Mouse (Mus musculus): ENCODE measurements around the gene Ccr4. TPM values are rescaled to one million over a fixed set of nuclear protein-coding genes. Genes with fewer than 3 reads are reported as not detected.
"Not testable (repeated sequence)": the region's sequence is repeated elsewhere in the genome, so short reads cannot be mapped to it uniquely, and the experiment has no call there.

The Ccr4 gene
- polyA plus RNA-seq, 1 experiment from 2014 or later: 0.49 TPM

DNA sequence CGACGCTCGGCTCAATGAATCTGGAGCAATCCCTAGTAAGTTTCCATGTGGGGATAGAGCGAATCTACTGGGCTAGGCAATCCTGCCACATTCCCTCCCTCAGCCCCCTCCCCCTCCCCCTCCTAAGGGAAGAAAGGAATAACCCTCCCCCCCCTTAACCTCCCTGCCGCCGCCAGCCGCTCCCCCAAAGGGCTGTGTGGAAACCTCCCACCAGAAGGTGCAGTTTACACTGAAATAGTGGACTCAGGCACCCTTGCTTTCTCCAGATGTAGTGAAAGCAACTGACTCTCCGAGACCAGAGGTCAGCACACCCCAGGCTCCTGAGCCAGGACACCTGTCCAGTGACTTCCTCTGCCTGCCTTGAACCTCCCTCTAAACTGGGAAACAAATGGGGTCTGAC, 21.9 kb upstream of the Ccr4 start:
- Histone ChIP-seq H3K27ac (ENCODE audit: low read length) (peak overlapping the region; percentile 85), H3K36me3 (ENCODE audit: insufficient read depth, low read length) (no peaks in the 10 kb centered on the region), H3K27me3 (ENCODE audit: insufficient read depth, low read length) (no peaks in the 10 kb centered on the region), H3K4me2 (replicated peaks; ENCODE audit: low read depth, low read length) (peak overlapping the region; percentile 54), H3K4me1 (ENCODE audit: insufficient read depth, low read length) (peaks cover 55% of the 10 kb centered on the region), H3K9ac (replicated peaks; ENCODE audit: low read length) (peak overlapping the region; percentile 42), H3K4me3 (ENCODE audit: low read length) (peak overlapping the region; percentile 27; the same call in 1 of the 2 replicates), H3K9me3 (ENCODE audit: low read length) (no peaks in the 10 kb centered on the region)
- peak; percentile 21; the same call in 1 of the 2 replicates for ATAC-seq (ENCODE audit: low FRiP score, low TSS enrichment)
- 9% methylated on average over 8 of the region's 8 CpGs for WGBS

DNA sequence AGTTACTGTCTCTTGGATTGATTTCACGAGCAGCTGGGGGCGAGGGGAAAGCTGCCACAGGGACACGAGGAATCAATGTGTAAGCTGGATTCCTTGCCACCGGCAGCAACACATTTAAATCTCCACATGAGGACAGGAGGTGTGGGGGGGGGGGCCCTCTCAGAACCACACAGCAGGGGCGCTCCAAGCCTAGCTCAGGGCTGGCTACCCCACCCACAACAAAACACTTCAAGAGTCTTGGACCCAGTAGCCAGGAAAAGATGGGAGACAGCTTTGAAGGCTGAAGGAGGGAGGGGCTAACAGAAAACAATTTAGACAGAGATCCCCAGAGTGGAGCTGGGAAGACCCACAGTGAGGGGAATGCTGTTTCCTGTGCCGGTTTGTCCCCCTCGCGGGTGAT, 21.2 kb upstream of the Ccr4 start:
- ATAC-seq (ENCODE audit: low FRiP score, low TSS enrichment): peak; percentile 3; the same call in 1 of the 2 replicates
- H3K4me1 ChIP-seq (ENCODE audit: insufficient read depth, low read length): peaks cover 48% of the 10 kb centered on the region
- no peaks in the 10 kb centered on the region for H3K36me3 ChIP-seq (ENCODE audit: insufficient read depth, low read length)
- H3K4me3 ChIP-seq (ENCODE audit: low read length): no peak overlapping the region
- peak overlapping the region; percentile 85; the same call in 1 of the 2 replicates for H3K27ac ChIP-seq (ENCODE audit: low read length)
- WGBS: 5% methylated on average over 8 of the region's 8 CpGs
- no peaks in the 10 kb centered on the region for H3K27me3 ChIP-seq (ENCODE audit: insufficient read depth, low read length)
- no peak overlapping the region; the same call in 1 of the 2 replicates for H3K4me2 ChIP-seq (replicated peaks; ENCODE audit: low read depth, low read length)
- no peaks in the 10 kb centered on the region for H3K9me3 ChIP-seq (ENCODE audit: low read length)
- peak overlapping the region; percentile 24 for H3K9ac ChIP-seq (replicated peaks; ENCODE audit: low read length)

- no peak overlapping the region for H3K4me3 ChIP-seq (ENCODE audit: low read length)
- peaks cover 41% of the 10 kb centered on the region for H3K4me1 ChIP-seq (ENCODE audit: insufficient read depth, low read length)
- 0 out of 2 replicates have a peak, but pooled peaks have one; percentile 5 for ATAC-seq (ENCODE audit: low FRiP score, low TSS enrichment)
Measured at GRCm38 (mm10) chr9:114525073-114525633, 20.4 kb upstream of the Ccr4 start.

GRCm38 (mm10) chr9:114522501-114522900, 17.8 kb upstream of the Ccr4 start:
- Histone ChIP-seq H3K27me3 (ENCODE audit: insufficient read depth, low read length) (no peaks in the 10 kb centered on the region), H3K27ac (ENCODE audit: low read length) (no peak overlapping the region), H3K36me3 (ENCODE audit: insufficient read depth, low read length) (no peaks in the 10 kb centered on the region), H3K4me2 (replicated peaks; ENCODE audit: low read depth, low read length) (no peak overlapping the region), H3K9me3 (ENCODE audit: low read length) (no peaks in the 10 kb centered on the region), H3K4me3 (ENCODE audit: low read length) (no peak overlapping the region), H3K4me1 (ENCODE audit: insufficient read depth, low read length) (peaks cover 23% of the 10 kb centered on the region), H3K9ac (replicated peaks; ENCODE audit: low read length) (no peak overlapping the region)
- no peak for ATAC-seq (ENCODE audit: low FRiP score, low TSS enrichment)
- 91% methylated on average over 9 of the region's 9 CpGs for WGBS

More at GRCm38 (mm10) chr9:114525073-114525633, 20.4 kb upstream of the Ccr4 start:
- Histone ChIP-seq H3K27me3 (ENCODE audit: insufficient read depth, low read length) (no peaks in the 10 kb centered on the region), H3K27ac (ENCODE audit: low read length) (no peak overlapping the region), H3K9ac (replicated peaks; ENCODE audit: low read length) (no peak overlapping the region), H3K9me3 (ENCODE audit: low read length) (no peaks in the 10 kb centered on the region), H3K4me2 (replicated peaks; ENCODE audit: low read depth, low read length) (no peak overlapping the region), H3K36me3 (ENCODE audit: insufficient read depth, low read length) (no peaks in the 10 kb centered on the region)
- WGBS: 78% methylated on average over 12 of the region's 15 CpGs

DNA sequence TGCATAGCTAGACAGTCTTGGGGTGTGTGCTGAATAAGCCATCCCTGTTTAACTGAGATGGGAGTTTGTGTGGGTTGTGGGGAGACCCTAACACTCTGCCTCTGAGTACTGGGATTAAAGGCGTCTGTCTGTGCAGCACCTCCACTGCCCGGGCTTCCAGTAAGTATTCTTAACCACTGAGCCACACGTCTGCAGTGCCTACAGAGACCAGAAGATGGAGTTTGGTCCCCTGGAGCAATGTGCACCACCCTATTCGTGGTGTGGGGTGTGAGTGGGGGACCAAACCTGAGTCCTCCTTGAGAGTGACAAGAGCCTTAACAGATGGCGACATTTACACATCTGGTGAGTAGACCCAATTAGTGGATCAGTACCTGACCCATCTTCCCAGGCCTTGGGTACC, 17.3 kb upstream of the Ccr4 start:
- no peak overlapping the region for H3K9ac ChIP-seq (replicated peaks; ENCODE audit: low read length)
- ATAC-seq (ENCODE audit: low FRiP score, low TSS enrichment): no peak
- H3K27ac ChIP-seq (ENCODE audit: low read length): no peak overlapping the region
- 60% methylated on average over 5 of the region's 5 CpGs for WGBS
- H3K9me3 ChIP-seq (ENCODE audit: low read length): no peaks in the 10 kb centered on the region
- peaks cover 20% of the 10 kb centered on the region for H3K4me1 ChIP-seq (ENCODE audit: insufficient read depth, low read length)
- H3K27me3 ChIP-seq (ENCODE audit: insufficient read depth, low read length): no peaks in the 10 kb centered on the region
- no peak overlapping the region for H3K4me3 ChIP-seq (ENCODE audit: low read length)
- no peak overlapping the region for H3K4me2 ChIP-seq (replicated peaks; ENCODE audit: low read depth, low read length)
- H3K36me3 ChIP-seq (ENCODE audit: insufficient read depth, low read length): no peaks in the 10 kb centered on the region

GRCm38 (mm10) chr9:114520529-114520928, 15.8 kb upstream of the Ccr4 start:
- H3K27ac ChIP-seq (ENCODE audit: low read length); H3K9ac ChIP-seq (replicated peaks; ENCODE audit: low read length); H3K36me3 ChIP-seq (ENCODE audit: insufficient read depth, low read length); H3K4me3 ChIP-seq (ENCODE audit: low read length); H3K4me1 ChIP-seq (ENCODE audit: insufficient read depth, low read length); H3K27me3 ChIP-seq (ENCODE audit: insufficient read depth, low read length); H3K4me2 ChIP-seq (replicated peaks; ENCODE audit: low read depth, low read length); ATAC-seq (ENCODE audit: low FRiP score, low TSS enrichment); H3K9me3 ChIP-seq (ENCODE audit: low read length): not testable (repeated sequence)
- WGBS: 64% methylated on average over 4 of the region's 4 CpGs

DNA sequence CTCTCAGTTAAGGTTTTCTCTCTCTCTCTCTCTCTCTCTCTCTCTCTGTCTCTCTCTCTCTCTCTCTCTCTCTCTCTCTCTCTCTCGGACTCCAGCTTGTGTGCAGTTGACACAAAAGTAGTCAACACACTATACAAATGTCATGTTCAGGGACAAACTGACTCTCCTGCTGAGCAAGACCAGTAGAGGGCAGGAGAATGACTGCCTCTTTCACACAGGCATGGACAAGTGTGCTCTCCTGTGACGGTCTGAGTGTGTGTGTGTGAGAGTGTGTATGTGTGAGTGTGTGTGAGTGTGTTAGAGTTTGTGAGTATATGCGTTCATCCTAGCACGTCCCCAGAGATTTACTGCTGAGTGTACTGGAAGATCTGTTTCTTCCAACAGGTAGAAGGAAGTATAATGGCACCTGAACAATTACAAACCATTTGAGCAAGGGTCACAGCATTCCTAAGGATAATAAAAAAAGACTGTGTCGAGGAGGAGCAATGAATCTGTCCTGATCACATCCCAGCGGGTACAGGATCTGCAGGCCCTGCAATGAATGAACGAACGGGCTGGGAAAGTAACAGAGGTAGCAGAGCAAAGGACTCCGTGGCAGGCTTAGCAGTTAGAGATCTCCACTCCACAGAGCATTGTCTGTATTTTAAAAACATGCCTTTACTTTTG, 14.2 kb upstream of the Ccr4 start:
- WGBS: 48% methylated on average over 9 of the region's 9 CpGs

DNA sequence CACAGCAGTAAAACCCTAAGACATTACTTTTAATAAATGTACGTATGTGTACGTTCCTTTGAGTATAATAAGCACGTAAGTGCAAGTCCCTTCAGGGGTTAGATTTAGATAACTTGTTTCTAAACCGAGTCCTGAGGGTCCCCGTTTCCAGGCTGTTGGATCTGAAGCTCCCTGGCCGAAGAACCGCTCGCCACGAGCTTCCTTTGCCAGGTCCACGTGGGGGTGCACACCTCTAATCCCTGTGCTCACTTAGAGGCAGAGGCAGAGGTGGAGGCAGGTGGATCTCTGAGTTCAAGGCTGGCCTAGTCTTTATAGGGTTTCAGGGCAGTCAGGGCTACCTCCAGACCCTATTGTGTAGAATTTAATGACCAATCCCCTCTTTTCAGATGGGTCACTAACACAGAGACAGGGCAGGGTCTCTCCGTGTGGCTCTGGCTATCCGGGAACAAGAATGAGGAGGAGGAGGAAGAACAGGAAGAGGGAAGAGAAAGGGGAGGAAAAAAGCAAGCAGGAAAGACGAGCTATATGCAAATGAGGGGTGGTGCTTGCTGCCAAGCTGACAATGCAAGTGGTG, 13.3 kb upstream of the Ccr4 start:
- WGBS: 75% methylated on average over 13 of the region's 13 CpGs
- no peak for ATAC-seq (ENCODE audit: low FRiP score, low TSS enrichment)
- H3K9me3 ChIP-seq (ENCODE audit: low read length): peaks cover 12% of the 10 kb centered on the region
- H3K27me3 ChIP-seq (ENCODE audit: insufficient read depth, low read length): no peaks in the 10 kb centered on the region
- no peak overlapping the region for H3K9ac ChIP-seq (replicated peaks; ENCODE audit: low read length)
- H3K27ac ChIP-seq (ENCODE audit: low read length): no peak overlapping the region
- peaks cover 6% of the 10 kb centered on the region; the same call in 1 of the 2 replicates for H3K4me1 ChIP-seq (ENCODE audit: insufficient read depth, low read length)
- H3K4me3 ChIP-seq (ENCODE audit: low read length): no peak overlapping the region
- H3K4me2 ChIP-seq (replicated peaks; ENCODE audit: low read depth, low read length): no peak overlapping the region
- peaks cover 16% of the 10 kb centered on the region for H3K36me3 ChIP-seq (ENCODE audit: insufficient read depth, low read length)

More for the DNA sequence above, 14.2 kb upstream of the Ccr4 start:
- ATAC-seq (ENCODE audit: low FRiP score, low TSS enrichment): no peak
- Histone ChIP-seq H3K27ac (ENCODE audit: low read length) (no peak overlapping the region), H3K4me2 (replicated peaks; ENCODE audit: low read depth, low read length) (no peak overlapping the region), H3K27me3 (ENCODE audit: insufficient read depth, low read length) (no peaks in the 10 kb centered on the region), H3K4me3 (ENCODE audit: low read length) (no peak overlapping the region), H3K36me3 (ENCODE audit: insufficient read depth, low read length) (peaks cover 7% of the 10 kb centered on the region), H3K4me1 (ENCODE audit: insufficient read depth, low read length) (peaks cover 6% of the 10 kb centered on the region; the same call in 1 of the 2 replicates), H3K9me3 (ENCODE audit: low read length) (peaks cover 3% of the 10 kb centered on the region), H3K9ac (replicated peaks; ENCODE audit: low read length) (no peak overlapping the region)

GRCm38 (mm10) chr9:114515364-114515763, 10.6 kb upstream of the Ccr4 start, which contains the start of gene C130032M10Rik:
Gene C130032M10Rik, plus strand, starts transcription at chr9:114515697.
- WGBS: 72% methylated on average over 11 of the region's 11 CpGs
- Histone ChIP-seq H3K9ac (replicated peaks; ENCODE audit: low read length) (no peak within 1 kb of the TSS), H3K4me1 (ENCODE audit: insufficient read depth, low read length) (peaks cover 6% of the 10 kb centered on the region; the same call in 1 of the 2 replicates), H3K4me3 (ENCODE audit: low read length) (no peak within 1 kb of the TSS), H3K4me2 (replicated peaks; ENCODE audit: low read depth, low read length) (no peak within 1 kb of the TSS), H3K27me3 (ENCODE audit: insufficient read depth, low read length) (no peaks in the 10 kb centered on the region), H3K27ac (ENCODE audit: low read length) (no peak within 1 kb of the TSS), H3K36me3 (ENCODE audit: insufficient read depth, low read length) (peaks cover 33% of the 10 kb centered on the region), H3K9me3 (ENCODE audit: low read length) (peaks cover 29% of the 10 kb centered on the region)
- ATAC-seq (ENCODE audit: low FRiP score, low TSS enrichment): no peak

DNA sequence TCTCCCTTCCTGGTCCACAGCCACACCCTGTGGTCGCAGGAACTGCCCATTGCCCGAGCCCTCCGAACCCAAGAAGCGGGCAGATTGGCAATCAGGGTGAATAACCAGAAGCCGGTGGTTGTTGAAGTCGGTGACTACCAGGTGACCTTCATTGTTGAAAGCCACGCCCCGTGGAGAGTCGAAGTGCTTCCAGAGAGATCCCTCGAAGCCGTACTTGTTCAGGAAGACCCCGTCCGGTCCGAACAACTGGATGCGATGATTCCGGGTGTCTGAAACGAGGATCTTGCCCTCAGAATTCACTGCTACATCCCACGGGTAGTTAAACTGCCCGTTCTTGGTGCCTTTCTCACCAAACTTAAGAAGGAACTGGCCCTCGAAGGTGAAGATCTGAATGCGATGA, 8.1 kb upstream of the Ccr4 start:
- Histone ChIP-seq H3K9me3 (ENCODE audit: low read length) (peaks cover 47% of the 10 kb centered on the region), H3K27me3 (ENCODE audit: insufficient read depth, low read length) (no peaks in the 10 kb centered on the region), H3K4me1 (ENCODE audit: insufficient read depth, low read length) (peaks cover 6% of the 10 kb centered on the region; the same call in 1 of the 2 replicates), H3K27ac (ENCODE audit: low read length) (no peak overlapping the region), H3K4me2 (replicated peaks; ENCODE audit: low read depth, low read length) (no peak overlapping the region), H3K4me3 (ENCODE audit: low read length) (no peak overlapping the region), H3K36me3 (ENCODE audit: insufficient read depth, low read length) (peaks cover 44% of the 10 kb centered on the region), H3K9ac (replicated peaks; ENCODE audit: low read length) (no peak overlapping the region)
- ATAC-seq (ENCODE audit: low FRiP score, low TSS enrichment): no peak
- WGBS: 98% methylated on average over 21 of the region's 21 CpGs
